Mouse (Mus musculus) MEL (cell line): ENCODE data around the gene Mtg2. TPM values are rescaled to one million over a fixed set of nuclear protein-coding genes. Genes with fewer than 3 reads are reported as not detected.

Experiments used
- DNase-seq: peaks from one replicate; pipeline ENCODE4 v3.0.0; 2011; ENCODE audit warnings: low read depth, low spot score
- H3K27ac ChIP-seq: 2 replicates; pipeline ENCODE4 v1.5.1; 2012; ENCODE audit warnings: low read depth, mild to moderate bottlenecking, control low read depth, low read length, moderate library complexity; ENCODE audit not compliant: control insufficient read depth
- H3K27me3 ChIP-seq, 2 experiments: fragments of 150-350 bp in 1 of 2; sonication (generic) in 1 of 2; 2 replicates each; pipeline ENCODE4 v1.6.1; 2012; ENCODE audit warnings: low read length in 2 of 2, mild to moderate bottlenecking in 2 of 2, improper control_type of control experiment in 1 of 2, moderate library complexity in 1 of 2; ENCODE audit not compliant: insufficient read depth in 2 of 2, control insufficient read depth in 1 of 2
- H3K36me3 ChIP-seq, 2 experiments: 2 replicates each; pipeline ENCODE4 v1.6.1; 2012 to 2014; ENCODE audit warnings: low read length in 2 of 2, improper control_type of control experiment in 1 of 2, inconsistent platforms in 1 of 2, mild to moderate bottlenecking in 1 of 2; ENCODE audit not compliant: insufficient read depth in 2 of 2, control insufficient read depth in 1 of 2
- H3K4me1 ChIP-seq, 2 experiments: fragments of 150-350 bp in 1 of 2; sonication (generic) in 1 of 2; 2 replicates each; pipeline ENCODE4 v1.6.1; 2012; ENCODE audit warnings: low read length in 2 of 2, improper control_type of control experiment in 1 of 2, mild to moderate bottlenecking in 1 of 2; ENCODE audit not compliant: insufficient read depth in 2 of 2, control insufficient read depth in 1 of 2
- H3K4me3 ChIP-seq, 2 experiments: fragments of 150-350 bp in 1 of 2; sonication (generic) in 1 of 2; 2 replicates each; pipeline ENCODE4 v1.5.1; 2012; ENCODE audit warnings: low read depth in 2 of 2, low read length in 2 of 2, mild to moderate bottlenecking in 2 of 2, moderate library complexity in 2 of 2, control low read depth in 1 of 2, improper control_type of control experiment in 1 of 2; ENCODE audit not compliant: control insufficient read depth in 1 of 2, insufficient read depth in 1 of 2
- H3K79me2 ChIP-seq: 2 replicates; pipeline ENCODE4 v1.6.1; 2012; ENCODE audit warnings: mild to moderate bottlenecking, low read length, moderate library complexity; ENCODE audit not compliant: control insufficient read depth, poor library complexity, insufficient read depth
- H3K9ac ChIP-seq: 2 replicates; pipeline ENCODE4 v1.6.1; 2012; ENCODE audit warnings: low read depth, mild to moderate bottlenecking, control low read depth, low read length, moderate library complexity; ENCODE audit not compliant: control insufficient read depth, poor library complexity, severe bottlenecking
- H3K9me3 ChIP-seq: fragments of 150-350 bp; sonication (generic); replicated peaks from 2 replicates; pipeline ENCODE4 v1.6.1; 2012; ENCODE audit warnings: mild to moderate bottlenecking, low read length, improper control_type of control experiment, moderate library complexity; ENCODE audit not compliant: insufficient read depth
- BHLHE40 ChIP-seq: IDR thresholded peaks from 2 replicates; pipeline ENCODE4 v1.6.1; 2012; ENCODE audit warnings: low read depth, mild to moderate bottlenecking, inconsistent platforms, low read length, improper control_type of control experiment, borderline replicate concordance
- CHD2 ChIP-seq: IDR thresholded peaks from 2 replicates; pipeline ENCODE4 v1.6.1; 2011; ENCODE audit warnings: low read length, improper control_type of control experiment
- ELF1 ChIP-seq: IDR thresholded peaks from 2 replicates; pipeline ENCODE4 v1.6.1; 2014; ENCODE audit warnings: low read depth, mild to moderate bottlenecking, inconsistent platforms, low read length, improper control_type of control experiment, moderate library complexity
- EP300 ChIP-seq, 2 experiments: IDR thresholded peaks; 2 replicates each; pipeline ENCODE4 v1.6.1; 2011; ENCODE audit warnings: improper control_type of control experiment in 2 of 2, low read length in 2 of 2, low read depth in 1 of 2, mild to moderate bottlenecking in 1 of 2
- ETS1 ChIP-seq: IDR thresholded peaks from 2 replicates; pipeline ENCODE4 v1.6.1; 2012; ENCODE audit warnings: low read depth, mild to moderate bottlenecking, inconsistent platforms, low read length, improper control_type of control experiment, moderate library complexity
- GABPA ChIP-seq: IDR thresholded peaks from 2 replicates; pipeline ENCODE4 v1.6.1; 2012; ENCODE audit warnings: low read depth, mild to moderate bottlenecking, inconsistent platforms, low read length, improper control_type of control experiment, moderate library complexity
- KAT2A ChIP-seq: conservative IDR thresholded peaks from 2 replicates; pipeline ENCODE4 v1.6.1; 2012; ENCODE audit warnings: low read depth, low read length, improper control_type of control experiment, inconsistent platforms
- MAFK ChIP-seq: IDR thresholded peaks from 2 replicates; pipeline ENCODE4 v1.6.1; 2011; ENCODE audit warnings: low read depth, mild to moderate bottlenecking, low read length, improper control_type of control experiment, borderline replicate concordance
- MAX ChIP-seq: IDR thresholded peaks from 2 replicates; pipeline ENCODE4 v1.6.1; 2011; ENCODE audit warnings: low read length, improper control_type of control experiment
- MAZ ChIP-seq: IDR thresholded peaks from 2 replicates; pipeline ENCODE4 v1.6.1; 2012; ENCODE audit warnings: low read depth, mild to moderate bottlenecking, inconsistent platforms, low read length, improper control_type of control experiment
- MEF2A ChIP-seq: IDR thresholded peaks from 2 replicates; pipeline ENCODE4 v1.6.1; 2014; ENCODE audit warnings: low read depth, mild to moderate bottlenecking, inconsistent platforms, low read length, improper control_type of control experiment; ENCODE audit not compliant: poor library complexity, insufficient replicate concordance, severe bottlenecking; ENCODE audit errors: extremely low read depth
- MYB ChIP-seq: IDR thresholded peaks from 2 replicates; pipeline ENCODE4 v1.6.1; 2011; ENCODE audit warnings: mild to moderate bottlenecking, low read depth, low read length, improper control_type of control experiment
- NELFE ChIP-seq: IDR thresholded peaks from 2 replicates; pipeline ENCODE4 v1.6.1; 2011; ENCODE audit warnings: low read depth, low read length, improper control_type of control experiment
- POLR2A ChIP-seq, 2 experiments: IDR thresholded peaks; 2 replicates each; pipeline ENCODE4 v1.6.1; 2011 to 2012; ENCODE audit warnings: low read length in 2 of 2, mild to moderate bottlenecking in 2 of 2, control low read depth in 1 of 2, improper control_type of control experiment in 1 of 2, low read depth in 1 of 2, moderate library complexity in 1 of 2; ENCODE audit not compliant: control insufficient read depth in 1 of 2, insufficient read depth in 1 of 2, poor library complexity in 1 of 2
- POLR2AphosphoS2 ChIP-seq: IDR thresholded peaks from 2 replicates; pipeline ENCODE4 v1.6.1; 2011; ENCODE audit warnings: low read length, improper control_type of control experiment
- RAD21 ChIP-seq: IDR thresholded peaks from 2 replicates; pipeline ENCODE4 v1.6.1; 2011; ENCODE audit warnings: mild to moderate bottlenecking, low read depth, low read length, improper control_type of control experiment
- SIN3A ChIP-seq: IDR thresholded peaks from 2 replicates; pipeline ENCODE4 v1.6.1; 2012; ENCODE audit warnings: low read length, improper control_type of control experiment, inconsistent platforms
- SMC3 ChIP-seq: IDR thresholded peaks from 2 replicates; pipeline ENCODE4 v1.6.1; 2011; ENCODE audit warnings: low read depth, low read length, improper control_type of control experiment
- TAL1 ChIP-seq: IDR thresholded peaks from 2 replicates; pipeline ENCODE4 v1.6.1; 2012; ENCODE audit warnings: mild to moderate bottlenecking, inconsistent platforms, low read length, moderate library complexity, mixed read lengths
- TCF12 ChIP-seq: IDR thresholded peaks from 2 replicates; pipeline ENCODE4 v1.6.1; 2014; ENCODE audit warnings: low read depth, mild to moderate bottlenecking, inconsistent platforms, low read length, improper control_type of control experiment, moderate library complexity
- USF1 ChIP-seq: IDR thresholded peaks from 2 replicates; pipeline ENCODE4 v1.6.1; 2014; ENCODE audit warnings: low read depth, mild to moderate bottlenecking, inconsistent platforms, low read length, improper control_type of control experiment, moderate library complexity
- USF2 ChIP-seq, 2 experiments: IDR thresholded peaks; 2 replicates each; pipeline ENCODE4 v1.6.1; 2011 to 2012; ENCODE audit warnings: improper control_type of control experiment in 2 of 2, low read length in 2 of 2, borderline replicate concordance in 1 of 2, inconsistent platforms in 1 of 2, low read depth in 1 of 2, mild to moderate bottlenecking in 1 of 2; ENCODE audit not compliant: insufficient read depth in 1 of 2
- ZC3H11A ChIP-seq: IDR thresholded peaks from 2 replicates; pipeline ENCODE4 v1.6.1; 2012; ENCODE audit warnings: low read depth, mild to moderate bottlenecking, inconsistent platforms, low read length, improper control_type of control experiment
- ZMIZ1 ChIP-seq: IDR thresholded peaks from 2 replicates; pipeline ENCODE4 v1.6.1; 2012; ENCODE audit warnings: low read depth, mild to moderate bottlenecking, inconsistent platforms, low read length, improper control_type of control experiment, moderate library complexity
- polyA plus RNA-seq, 2 experiments: library from polyadenylated mRNA; stranded (reverse) in 1 of 2; unstranded in 1 of 2; fragments of >175 nt in 1 of 2; fragments of >200 nt in 1 of 2; gene quantifications; 2 replicates each; pipeline versions ENCODE4 v1.2.1 to v1.2.4; 2012; ENCODE audit warnings: low replicate concordance in 2 of 2, low read depth in 1 of 2; ENCODE audit not compliant: insufficient read length in 2 of 2, insufficient read depth in 1 of 2, missing spikeins in 1 of 2
- total RNA-seq: library from RNA; depleted of rRNA; stranded (reverse); fragments of 300-350 nt; gene quantifications from 2 replicates; pipeline ENCODE4 v1.2.3, GENCODE M21; 2012

The Mtg2 gene
- total and polyA plus RNA-seq, 3 experiments = 30.9 to 35.2 TPM; not detected in 1

DNA sequence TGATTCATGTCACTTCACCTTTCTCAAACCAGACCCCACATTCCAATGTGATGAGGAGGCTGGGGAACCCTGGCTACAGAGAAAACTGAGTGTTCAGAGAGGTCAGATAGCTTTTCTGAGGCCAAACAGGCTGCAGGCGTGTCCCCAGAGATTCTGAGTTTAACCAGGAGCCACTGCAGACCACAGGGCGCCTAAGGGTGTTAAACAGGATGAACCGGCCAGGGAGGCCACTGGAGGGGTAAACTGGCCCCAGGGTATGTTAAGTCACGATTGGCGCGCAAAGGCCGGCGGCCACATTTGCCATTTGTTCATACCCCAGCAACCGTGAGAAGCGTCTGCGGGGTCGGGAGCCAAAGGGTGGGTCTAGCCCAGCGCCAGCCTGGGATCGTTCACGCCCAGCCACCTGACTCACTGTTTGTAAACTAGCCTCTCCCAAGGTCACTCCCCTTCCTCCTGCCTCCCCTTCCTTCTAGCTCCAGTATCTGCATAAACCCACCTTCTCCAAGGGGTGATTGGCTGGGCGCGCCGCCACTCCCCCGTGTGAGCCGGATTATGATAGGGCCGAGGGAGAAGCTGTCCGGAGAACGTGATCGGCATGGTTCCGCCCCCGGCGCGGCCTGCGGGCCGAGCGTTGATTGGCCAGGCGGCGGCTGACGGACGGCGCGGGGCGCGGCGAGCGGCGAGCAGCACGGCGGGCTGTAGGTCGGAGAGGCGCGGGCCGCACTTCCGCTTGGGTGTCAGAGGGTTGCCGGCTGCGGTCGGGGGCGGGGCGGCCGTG is 48.5 kb downstream of the Mtg2 start, which contains the start of gene Osbpl2 (continued):
- peak; percentile 72; the same call in 1 of the 2 replicates for TF ChIP-seq POLR2AphosphoS2
- peak; percentile 86 for TF ChIP-seq USF1
- peak; percentile 59 for TF ChIP-seq CHD2
- no peak for TF ChIP-seq SMC3
- peak in 1 of 2 experiments; percentile 3; a peak in 1 of 4 replicates for TF ChIP-seq EP300 (IDR thresholded peaks at IDR 0.05; ENCODE audit: low read depth in 1 of 2, low read length in 2 of 2)

DNA sequence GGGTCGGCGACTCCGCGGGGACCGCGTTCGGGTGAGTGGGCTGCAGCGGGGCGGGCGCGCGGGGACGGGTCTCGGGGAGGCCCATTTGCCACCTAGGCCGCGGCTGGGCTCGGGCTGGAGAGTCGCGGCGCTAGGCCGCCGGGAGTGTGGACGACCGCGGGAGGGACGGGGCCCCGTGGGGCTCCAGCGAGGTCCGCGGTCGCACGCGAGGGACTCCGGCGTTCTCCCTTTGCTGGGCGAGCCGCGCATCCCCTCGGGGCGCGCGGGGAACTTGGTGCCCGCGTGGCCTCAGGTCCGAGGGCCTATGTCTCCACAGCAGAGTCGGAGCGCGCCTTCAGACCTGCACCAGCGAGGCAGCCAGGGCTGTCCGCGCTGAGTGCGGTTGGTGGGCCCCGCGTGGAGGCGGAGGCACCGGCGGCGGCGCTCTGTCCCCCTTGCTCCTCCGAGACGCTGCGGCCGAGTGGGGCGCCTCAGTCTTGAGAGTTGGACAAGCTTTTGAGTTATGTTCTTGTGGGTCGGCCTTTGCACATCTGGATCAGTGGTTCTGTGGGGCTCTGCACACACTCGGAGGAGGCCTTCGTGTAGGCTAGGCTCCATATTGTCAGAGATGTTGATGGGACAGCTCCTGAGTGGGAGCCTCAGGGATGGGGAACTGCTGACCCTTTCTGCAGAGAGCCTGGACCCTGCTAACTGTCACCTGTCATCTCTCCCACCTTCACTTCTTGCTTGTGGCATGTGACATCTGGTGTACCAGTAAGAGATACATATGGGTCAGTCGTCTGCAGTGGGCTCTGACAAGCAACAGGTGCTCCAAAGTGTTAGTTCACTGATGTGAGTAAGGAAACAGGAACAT is 49.3 kb downstream of the Mtg2 start:
- Histone ChIP-seq H3K27me3 (no peaks in the 10 kb centered on the region), H3K9me3 (no peaks in the 10 kb centered on the region), H3K27ac (peak overlapping the region; percentile 87), H3K79me2 (peaks cover 24% of the 10 kb centered on the region), H3K9ac (peak overlapping the region; percentile 94), H3K4me3 (peak overlapping the region; percentile 79 to 94), H3K4me1 (peaks cover 31 to 44% of the 10 kb centered on the region in 2 experiments), H3K36me3 (peaks cover 12 to 41% of the 10 kb centered on the region in 2 experiments; a peak in 3 of 4 replicates)
- peak; percentile 66 for DNase-seq
- TF ChIP-seq POLR2A (IDR thresholded peaks at IDR 0.05; ENCODE audit: control insufficient read depth in 1 of 2, insufficient read depth in 1 of 2, low read depth in 1 of 2, low read length in 2 of 2, poor library complexity in 1 of 2) = peak in 1 of 2 experiments; percentile 61; a peak in 2 of 4 replicates
- TF ChIP-seq USF2 (IDR thresholded peaks at IDR 0.05; ENCODE audit: borderline replicate concordance in 1 of 2, insufficient read depth in 1 of 2, low read depth in 1 of 2, low read length in 2 of 2) = no peak
- TF ChIP-seq SIN3A = no peak
- no peak; the same call in 1 of the 2 replicates for TF ChIP-seq MAZ

DNA sequence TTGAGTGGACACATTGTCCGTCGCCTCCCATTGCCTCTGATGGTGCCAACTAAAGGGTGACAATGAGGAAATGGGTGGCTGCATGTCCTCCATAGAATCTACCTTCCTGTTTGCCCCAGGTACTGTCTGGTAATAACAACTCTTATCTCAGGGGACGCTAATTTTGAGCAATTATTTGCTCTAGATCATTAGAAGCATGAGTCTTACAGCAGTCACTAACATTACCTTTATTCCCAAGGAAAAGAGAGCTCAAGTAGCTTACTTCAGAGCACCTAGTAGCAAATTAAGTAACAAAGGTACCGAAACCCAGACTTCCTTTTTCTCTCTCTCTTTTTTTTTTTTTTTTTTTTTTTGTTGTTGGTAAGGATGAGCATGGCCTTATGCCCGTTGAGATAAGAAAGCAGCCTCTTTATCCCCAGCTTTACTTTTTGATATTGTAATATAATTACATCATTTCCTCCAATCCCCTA is 49.9 kb downstream of the Mtg2 start:
- Histone ChIP-seq H3K27ac (peak overlapping the region; percentile 87), H3K4me1 (peaks cover 29 to 39% of the 10 kb centered on the region in 2 experiments), H3K9ac (peak overlapping the region; percentile 94), H3K79me2 (peaks cover 27% of the 10 kb centered on the region), H3K36me3 (peaks cover 12 to 38% of the 10 kb centered on the region in 2 experiments; a peak in 3 of 4 replicates), H3K9me3 (no peaks in the 10 kb centered on the region), H3K27me3 (no peaks in the 10 kb centered on the region), H3K4me3 (peak overlapping the region; percentile 79 to 94)
- peak; percentile 77 for DNase-seq
- TF ChIP-seq ZMIZ1 = 0 out of 2 replicates have a peak, but pooled peaks have one; percentile 32
- no peak for TF ChIP-seq RAD21
- TF ChIP-seq BHLHE40 = no peak
- TF ChIP-seq ELF1 = peak; percentile 47; the same call in 1 of the 2 replicates
- TF ChIP-seq MAFK = 0 out of 2 replicates have a peak, but pooled peaks have one; percentile 23
- no peak for TF ChIP-seq USF2 (IDR thresholded peaks at IDR 0.05; ENCODE audit: borderline replicate concordance in 1 of 2, insufficient read depth in 1 of 2, low read depth in 1 of 2, low read length in 2 of 2)
- peak; percentile 50 for TF ChIP-seq TAL1
- no peak for TF ChIP-seq ZC3H11A
- TF ChIP-seq ETS1 = peak; percentile 96
- TF ChIP-seq KAT2A = peak; percentile 39
- TF ChIP-seq NELFE = no peak
- peak; percentile 72 for TF ChIP-seq TCF12
- TF ChIP-seq POLR2AphosphoS2 = 0 out of 2 replicates have a peak, but pooled peaks have one; percentile 34
- no peak for TF ChIP-seq GABPA
- TF ChIP-seq MEF2A = no peak
- peak; percentile 96 for TF ChIP-seq SIN3A
- TF ChIP-seq MYB = peak; percentile 68
- TF ChIP-seq MAX = no peak
- peak; percentile 86 to 88 for TF ChIP-seq EP300 (IDR thresholded peaks at IDR 0.05; ENCODE audit: low read depth in 1 of 2, low read length in 2 of 2)
